Mouse (Mus musculus) lung, adult 2 months (tissue): ENCODE data around the gene Ska3.

Experiments used
- CTCF ChIP-seq: fragments of 200-500 bp; IDR thresholded peaks from 2 replicates; pipeline ENCODE4 v1.5.1; 2011; ENCODE audit warnings: mild to moderate bottlenecking, low read length, control low read depth; ENCODE audit not compliant: insufficient read depth
- POLR2A ChIP-seq: fragments of 200-500 bp; IDR thresholded peaks from 2 replicates; pipeline ENCODE4 v1.6.1; 2011; ENCODE audit warnings: low read depth, mild to moderate bottlenecking, control low read depth, low read length, borderline replicate concordance; ENCODE audit errors: extremely low read depth

GRCm38 (mm10) chr14:57861987-57862412 is 36.0 kb upstream of the Ska3 start:
- TF ChIP-seq CTCF (no peak), POLR2A (no peak)
